Mouse (Mus musculus): ENCODE measurements around the gene Serinc5. TPM values are rescaled to one million over a fixed set of nuclear protein-coding genes. Genes with fewer than 3 reads are reported as not detected.

Serinc5 gene
- polyA plus RNA-seq, 1 experiment from 2014 or later, result 15.4 TPM

DNA sequence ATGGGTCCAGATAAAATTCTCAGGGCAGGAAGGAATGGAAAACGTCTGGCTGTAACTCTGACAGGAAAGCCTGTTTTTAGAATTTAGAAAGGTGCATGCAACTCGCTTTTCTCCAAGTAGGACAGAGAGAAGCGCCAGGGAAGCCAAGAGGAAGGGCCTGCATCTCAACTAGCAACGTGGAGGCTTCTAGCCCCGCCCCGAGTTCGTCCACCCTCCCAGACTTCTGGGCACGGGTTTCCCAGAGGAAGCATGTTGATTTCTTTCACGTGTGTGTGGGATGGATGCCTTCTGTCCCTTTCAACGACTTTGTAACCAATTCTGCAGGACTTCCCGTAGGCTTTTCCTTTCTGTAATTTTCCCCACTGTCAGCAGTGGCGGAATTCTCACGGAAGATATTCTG, 118.9 kb downstream of the Serinc5 start:
- WGBS, result 30% methylated on average over 13 of the region's 13 CpGs
- peaks cover 3% of the 10 kb centered on the region; the same call in 1 of the 2 replicates for H3K27me3 ChIP-seq (replicated peaks)
- no peak for ATAC-seq (ENCODE audit: insufficient number of reproducible peaks, low FRiP score)
- no peak overlapping the region; the same call in 1 of the 2 replicates for H3K4me3 ChIP-seq
- H3K4me1 ChIP-seq (replicated peaks), result peaks cover 10% of the 10 kb centered on the region; the same call in 1 of the 2 replicates
- H3K36me3 ChIP-seq, result no peaks in the 10 kb centered on the region
- H3K4me2 ChIP-seq, result peak overlapping the region; percentile 32
- no peak overlapping the region for H3K9ac ChIP-seq
- no peaks in the 10 kb centered on the region for H3K9me3 ChIP-seq (replicated peaks)
- H3K27ac ChIP-seq (ENCODE audit: poor library complexity, severe bottlenecking), result no peak overlapping the region

DNA sequence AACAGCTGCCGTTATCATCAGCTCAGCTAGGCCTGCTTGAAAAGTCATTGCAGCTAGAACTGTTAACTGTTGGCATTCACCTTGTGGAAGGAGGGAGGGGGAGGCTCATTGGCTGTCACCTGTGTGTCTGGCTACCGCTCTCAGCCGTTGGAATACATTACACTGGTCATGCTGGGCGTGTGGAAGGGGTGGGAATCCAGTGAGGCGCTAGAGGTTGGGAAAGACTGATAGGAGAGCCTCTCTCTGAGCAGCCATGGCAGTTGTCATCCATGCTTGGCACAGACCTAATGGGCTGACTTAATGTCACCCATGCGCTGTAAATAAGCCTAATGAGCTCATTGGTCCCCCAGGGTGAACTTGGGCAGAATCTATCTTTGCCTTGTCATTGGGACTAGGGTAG, 120.9 kb downstream of the Serinc5 start:
- ATAC-seq (ENCODE audit: insufficient number of reproducible peaks, low FRiP score), result no peak
- Histone ChIP-seq H3K36me3 (no peaks in the 10 kb centered on the region), H3K9ac (no peak overlapping the region), H3K27me3 (replicated peaks) (no peaks in the 10 kb centered on the region), H3K4me3 (no peak overlapping the region), H3K4me2 (no peak overlapping the region), H3K9me3 (replicated peaks) (no peaks in the 10 kb centered on the region), H3K27ac (ENCODE audit: poor library complexity, severe bottlenecking) (no peak overlapping the region), H3K4me1 (replicated peaks) (peaks cover 10% of the 10 kb centered on the region; the same call in 1 of the 2 replicates)
- 66% methylated on average over 6 of the region's 6 CpGs for WGBS

DNA sequence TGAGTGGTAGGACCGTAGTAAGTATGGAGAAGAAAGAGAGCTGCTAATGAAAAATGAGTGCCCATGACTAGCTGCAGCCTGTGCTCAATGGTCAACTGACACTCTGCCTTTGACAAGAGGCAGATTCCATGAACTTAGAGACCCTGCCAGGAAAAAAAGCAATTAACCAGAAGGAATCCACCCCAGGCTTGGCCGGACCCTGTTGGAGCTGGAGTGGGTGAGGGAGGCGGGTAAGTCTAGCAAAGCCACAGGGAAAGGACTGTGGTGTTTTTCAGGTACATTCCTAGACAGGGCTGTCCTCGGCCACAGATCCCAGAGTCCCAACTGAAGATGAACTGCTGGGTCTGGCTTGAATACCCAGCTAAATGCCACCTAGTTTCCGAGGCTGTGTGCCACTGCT, 121.9 kb downstream of the Serinc5 start:
- Histone ChIP-seq H3K4me3 (no peak overlapping the region), H3K4me1 (replicated peaks) (peaks cover 10% of the 10 kb centered on the region; the same call in 1 of the 2 replicates), H3K27ac (ENCODE audit: poor library complexity, severe bottlenecking) (no peak overlapping the region), H3K9ac (no peak overlapping the region), H3K36me3 (no peaks in the 10 kb centered on the region), H3K27me3 (replicated peaks) (no peaks in the 10 kb centered on the region), H3K9me3 (replicated peaks) (no peaks in the 10 kb centered on the region), H3K4me2 (no peak overlapping the region)
- no peak for ATAC-seq (ENCODE audit: insufficient number of reproducible peaks, low FRiP score)
- 70% methylated on average over 5 of the region's 5 CpGs for WGBS

DNA sequence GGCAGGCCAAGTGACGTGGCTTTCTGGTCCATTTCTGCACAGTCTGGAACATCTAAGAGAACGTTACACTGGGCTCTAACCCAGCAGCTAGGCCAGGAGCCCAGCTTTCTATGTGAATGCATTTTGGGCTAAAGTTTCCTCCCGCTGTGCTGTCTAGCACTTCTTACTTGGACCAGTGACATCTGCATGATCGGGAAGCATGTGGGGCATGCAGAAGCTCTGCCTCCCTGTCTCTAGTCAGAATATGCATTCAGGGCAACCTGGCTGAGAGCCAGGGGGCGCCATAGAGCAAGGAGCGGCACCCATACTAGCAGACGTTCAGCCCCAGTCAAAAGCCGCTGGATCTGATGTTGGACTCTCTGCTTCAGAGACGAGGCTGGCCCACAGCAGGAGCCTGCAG, 122.4 kb downstream of the Serinc5 start:
- Histone ChIP-seq H3K27ac (ENCODE audit: poor library complexity, severe bottlenecking) (no peak overlapping the region), H3K4me1 (replicated peaks) (peaks cover 10% of the 10 kb centered on the region; the same call in 1 of the 2 replicates), H3K4me2 (no peak overlapping the region), H3K9me3 (replicated peaks) (no peaks in the 10 kb centered on the region), H3K27me3 (replicated peaks) (no peaks in the 10 kb centered on the region), H3K4me3 (no peak overlapping the region), H3K36me3 (no peaks in the 10 kb centered on the region), H3K9ac (no peak overlapping the region)
- no peak for ATAC-seq (ENCODE audit: insufficient number of reproducible peaks, low FRiP score)
- 36% methylated on average over 9 of the region's 9 CpGs for WGBS

DNA sequence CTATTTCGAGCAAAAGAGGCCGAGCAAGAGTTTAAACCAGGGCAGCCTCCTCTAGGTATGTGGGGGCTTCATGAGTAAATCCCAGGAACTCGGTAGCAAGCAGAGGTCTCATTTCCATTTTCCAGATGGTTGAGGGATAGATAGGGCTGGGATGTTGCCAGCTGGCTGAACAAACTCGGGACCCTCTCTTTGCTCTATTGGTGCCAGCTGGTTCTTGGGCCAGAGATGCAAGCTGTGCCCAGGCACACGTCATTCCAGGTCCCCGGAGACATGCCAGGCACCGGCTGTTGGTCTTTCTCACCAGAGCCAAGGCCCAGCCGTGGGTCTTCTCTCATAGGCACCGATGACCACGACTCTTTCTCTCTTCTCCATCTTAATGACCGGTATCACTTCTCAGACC, 122.8 kb downstream of the Serinc5 start:
- no peak for ATAC-seq (ENCODE audit: insufficient number of reproducible peaks, low FRiP score)
- Histone ChIP-seq H3K9me3 (replicated peaks) (no peaks in the 10 kb centered on the region), H3K4me3 (no peak overlapping the region), H3K4me2 (no peak overlapping the region), H3K9ac (no peak overlapping the region), H3K27me3 (replicated peaks) (no peaks in the 10 kb centered on the region), H3K36me3 (no peaks in the 10 kb centered on the region), H3K27ac (ENCODE audit: poor library complexity, severe bottlenecking) (no peak overlapping the region), H3K4me1 (replicated peaks) (peaks cover 10% of the 10 kb centered on the region; the same call in 1 of the 2 replicates)
- 86% methylated on average over 11 of the region's 11 CpGs for WGBS

DNA sequence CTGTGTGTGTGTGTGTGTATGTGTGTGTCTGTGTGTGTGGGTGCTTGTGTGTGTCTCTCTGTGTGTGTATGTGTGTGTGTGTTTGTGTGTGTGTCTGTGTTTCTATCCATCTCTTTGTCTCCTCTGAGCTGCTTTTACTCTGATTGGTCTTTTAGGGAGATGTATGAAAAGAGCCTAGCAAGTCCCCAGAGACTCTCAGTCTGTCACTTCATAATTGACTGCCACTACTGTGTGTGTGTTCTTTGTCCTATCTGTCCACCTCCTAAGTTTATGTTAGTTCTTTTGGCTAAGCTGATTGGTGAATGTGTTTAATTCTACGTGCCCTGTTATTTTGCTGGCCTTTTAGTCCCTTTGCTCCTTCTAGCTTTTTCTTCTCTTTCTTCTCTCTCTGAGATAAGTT, 124.8 kb downstream of the Serinc5 start:
- no peak overlapping the region for H3K27ac ChIP-seq (ENCODE audit: poor library complexity, severe bottlenecking)
- no peak overlapping the region for H3K4me3 ChIP-seq
- 75% methylated on average over 1 of the region's 1 CpGs for WGBS
- H3K9me3 ChIP-seq (replicated peaks), result no peaks in the 10 kb centered on the region
- H3K36me3 ChIP-seq, result no peaks in the 10 kb centered on the region
- no peaks in the 10 kb centered on the region for H3K27me3 ChIP-seq (replicated peaks)
- H3K4me2 ChIP-seq, result no peak overlapping the region
- no peak for ATAC-seq (ENCODE audit: insufficient number of reproducible peaks, low FRiP score)
- no peak overlapping the region for H3K9ac ChIP-seq
- H3K4me1 ChIP-seq (replicated peaks), result no peaks in the 10 kb centered on the region

DNA sequence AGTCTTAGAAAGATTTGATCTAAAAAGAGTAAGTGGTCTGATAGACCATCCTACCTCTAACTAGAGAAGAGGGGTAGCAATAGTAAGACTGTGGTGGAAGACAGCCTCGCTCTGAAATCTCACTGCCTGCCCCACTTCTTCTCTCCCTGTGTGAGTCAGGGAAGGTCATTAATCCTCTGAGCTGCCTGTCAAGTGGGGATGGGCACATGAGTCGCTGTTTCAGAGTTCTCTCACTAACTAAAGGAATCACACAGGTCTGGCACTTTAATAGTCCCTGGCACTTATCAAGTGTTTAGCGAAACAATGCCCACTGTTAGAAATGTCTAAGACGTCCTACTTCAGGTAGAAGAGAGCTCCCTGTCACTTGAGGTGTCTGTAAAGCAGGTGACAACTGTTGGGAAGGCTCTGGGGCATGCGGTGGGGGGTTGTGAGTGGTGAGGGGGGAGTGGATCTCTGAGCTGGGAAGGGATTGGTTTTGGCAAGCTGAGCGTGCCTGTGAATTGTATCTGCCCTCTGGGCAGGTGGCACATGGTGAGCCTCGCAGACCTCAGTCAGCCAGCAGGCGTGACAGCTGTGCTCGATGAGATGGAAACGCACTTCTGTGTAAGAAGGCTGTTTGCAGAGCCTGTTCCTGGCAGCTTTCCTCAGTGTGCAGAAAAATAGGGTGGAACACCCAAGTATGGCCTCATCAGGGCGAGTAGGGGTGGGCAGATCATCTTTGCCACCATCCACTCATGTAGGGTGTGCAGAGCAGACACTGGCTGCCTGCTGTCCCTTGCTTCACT, 125.8 kb downstream of the Serinc5 start:
- Histone ChIP-seq H3K9ac (no peak overlapping the region), H3K27ac (ENCODE audit: poor library complexity, severe bottlenecking) (no peak overlapping the region), H3K4me2 (no peak overlapping the region), H3K4me1 (replicated peaks) (no peaks in the 10 kb centered on the region), H3K36me3 (no peaks in the 10 kb centered on the region), H3K9me3 (replicated peaks) (no peaks in the 10 kb centered on the region), H3K4me3 (no peak overlapping the region), H3K27me3 (replicated peaks) (no peaks in the 10 kb centered on the region)
- no peak for ATAC-seq (ENCODE audit: insufficient number of reproducible peaks, low FRiP score)
- 52% methylated on average over 11 of the region's 11 CpGs for WGBS

DNA sequence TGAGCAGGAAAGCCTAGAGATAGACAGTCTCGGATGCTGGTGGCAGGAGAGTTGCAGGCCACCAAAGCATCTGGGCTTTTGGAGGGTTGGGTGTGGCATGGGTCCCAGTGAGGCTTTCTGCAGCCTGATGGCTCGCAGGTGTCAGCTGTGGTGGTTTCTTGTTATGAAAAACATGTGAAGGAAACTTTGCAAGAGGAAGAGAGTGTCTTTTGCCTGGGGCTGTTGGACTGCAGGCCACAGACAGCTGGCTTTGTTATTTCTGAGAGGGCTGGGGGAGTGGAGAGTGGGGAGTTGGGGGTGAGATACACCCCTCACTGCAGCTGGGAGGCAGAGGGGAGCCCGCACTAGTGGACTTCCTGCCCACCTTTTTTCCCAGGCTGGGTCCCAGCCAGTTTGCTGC, 127.9 kb downstream of the Serinc5 start:
- peaks cover 7% of the 10 kb centered on the region for H3K4me1 ChIP-seq (replicated peaks)
- H3K4me3 ChIP-seq, result no peak overlapping the region
- 75% methylated on average over 3 of the region's 3 CpGs for WGBS
- H3K27me3 ChIP-seq (replicated peaks), result no peaks in the 10 kb centered on the region
- no peak overlapping the region for H3K4me2 ChIP-seq
- no peak for ATAC-seq (ENCODE audit: insufficient number of reproducible peaks, low FRiP score)
- H3K36me3 ChIP-seq, result no peaks in the 10 kb centered on the region
- H3K9me3 ChIP-seq (replicated peaks), result no peaks in the 10 kb centered on the region
- no peak overlapping the region for H3K27ac ChIP-seq (ENCODE audit: poor library complexity, severe bottlenecking)
- H3K9ac ChIP-seq, result no peak overlapping the region

DNA sequence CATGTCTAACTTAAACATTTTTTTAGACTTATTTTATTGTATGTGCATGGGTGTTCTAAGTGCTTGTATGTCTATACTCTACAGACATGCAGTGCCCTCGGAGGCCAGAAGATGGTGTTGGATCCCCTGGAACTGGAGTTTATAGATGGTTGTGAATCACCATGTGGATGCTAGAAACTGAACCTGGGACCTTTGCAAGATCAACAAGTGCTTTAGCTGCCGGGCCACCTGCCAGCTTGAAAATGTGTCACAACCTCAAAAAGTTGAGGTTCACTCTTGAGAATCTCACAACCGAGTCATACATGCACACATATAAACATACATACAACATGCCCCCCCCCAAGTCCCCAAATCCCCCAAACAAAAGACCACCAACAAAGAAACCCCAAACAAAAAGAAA, 129.0 kb downstream of the Serinc5 start:
- H3K27me3 ChIP-seq (replicated peaks), result no peaks in the 10 kb centered on the region
- H3K4me2 ChIP-seq, result no peak overlapping the region
- H3K4me3 ChIP-seq, result no peak overlapping the region
- H3K9me3 ChIP-seq (replicated peaks), result no peaks in the 10 kb centered on the region
- no peak overlapping the region for H3K9ac ChIP-seq
- no peaks in the 10 kb centered on the region for H3K36me3 ChIP-seq
- peaks cover 7% of the 10 kb centered on the region for H3K4me1 ChIP-seq (replicated peaks)
- 81% methylated on average over 3 of the region's 3 CpGs for WGBS
- ATAC-seq (ENCODE audit: insufficient number of reproducible peaks, low FRiP score), result no peak
- no peak overlapping the region for H3K27ac ChIP-seq (ENCODE audit: poor library complexity, severe bottlenecking)

DNA sequence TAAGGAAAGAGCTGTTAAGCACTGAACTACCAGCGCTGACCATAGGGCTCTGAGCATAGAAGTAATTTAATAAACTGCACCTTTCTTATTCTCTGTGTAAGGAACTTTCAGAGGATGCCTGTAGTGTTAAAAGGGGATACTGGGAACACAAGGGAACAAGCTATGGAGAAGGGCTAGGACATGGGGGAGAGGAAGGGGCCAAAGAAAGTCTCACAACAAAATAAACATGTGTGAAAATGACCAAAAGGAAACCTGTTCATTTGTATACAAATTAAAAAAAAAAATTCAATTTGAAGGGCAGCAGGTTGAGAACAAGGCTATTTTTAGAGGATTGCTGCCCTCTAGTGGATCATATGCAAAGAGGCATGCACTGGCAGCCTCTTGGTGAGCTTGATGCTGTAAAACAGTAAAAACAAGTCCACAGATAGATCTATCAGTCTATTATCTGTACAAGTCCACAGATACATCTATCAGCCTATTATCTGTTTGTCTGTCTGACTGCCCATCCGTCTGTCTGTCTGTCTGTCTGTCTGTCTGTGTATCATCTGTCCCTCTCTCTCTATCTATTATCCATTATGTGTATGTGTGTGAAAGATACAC, 129.9 kb downstream of the Serinc5 start:
- Histone ChIP-seq H3K27me3 (replicated peaks) (no peaks in the 10 kb centered on the region), H3K4me2 (no peak overlapping the region), H3K9ac (no peak overlapping the region), H3K9me3 (replicated peaks) (no peaks in the 10 kb centered on the region), H3K4me3 (no peak overlapping the region), H3K36me3 (no peaks in the 10 kb centered on the region), H3K27ac (ENCODE audit: poor library complexity, severe bottlenecking) (no peak overlapping the region), H3K4me1 (replicated peaks) (peaks cover 7% of the 10 kb centered on the region)
- ATAC-seq (ENCODE audit: insufficient number of reproducible peaks, low FRiP score), result no peak
- WGBS, result 10% methylated on average over 2 of the region's 2 CpGs

DNA sequence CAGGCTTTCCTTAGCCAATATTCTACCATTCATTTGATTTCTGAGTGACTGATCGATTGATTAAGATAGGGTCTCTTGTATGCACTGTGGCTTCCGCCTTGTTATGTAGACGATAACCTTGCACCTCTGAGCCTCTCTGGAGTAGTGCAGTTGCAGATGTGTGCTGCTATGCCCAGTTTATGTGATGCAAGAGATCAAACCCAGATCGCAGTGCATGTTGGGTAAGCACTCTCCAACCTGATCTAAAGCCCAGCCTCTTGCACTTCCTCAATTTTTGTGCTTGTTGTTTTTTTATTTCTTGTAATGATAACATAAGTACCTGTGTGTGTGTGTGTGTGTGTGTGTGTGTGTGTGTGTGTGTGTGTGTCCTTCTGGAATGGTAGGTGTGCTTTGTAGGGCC, 132.0 kb downstream of the Serinc5 start:
- Histone ChIP-seq H3K9ac (no peak overlapping the region), H3K9me3 (replicated peaks) (0 out of 2 replicates have a peak, but pooled peaks cover 2% of the 10 kb centered on the region), H3K27ac (ENCODE audit: poor library complexity, severe bottlenecking) (no peak overlapping the region), H3K27me3 (replicated peaks) (no peaks in the 10 kb centered on the region), H3K36me3 (no peaks in the 10 kb centered on the region), H3K4me1 (replicated peaks) (peaks cover 7% of the 10 kb centered on the region), H3K4me3 (no peak overlapping the region), H3K4me2 (no peak overlapping the region)
- WGBS, result 83% methylated on average over 4 of the region's 4 CpGs
- no peak for ATAC-seq (ENCODE audit: insufficient number of reproducible peaks, low FRiP score)
